Mouse (Mus musculus) embryonic facial prominence, embryonic 13.5 days (tissue): ENCODE results near the gene Rwdd3. TPM values are rescaled to one million over a fixed set of nuclear protein-coding genes. Genes with fewer than 3 reads are reported as not detected.

Experiments used
- ATAC-seq: fragments of 200-750 bp; cut with Nextera tagmentation; 2 replicates; pipeline ENCODE4 v1.8.0; 2017; ENCODE audit warnings: low read depth; ENCODE audit not compliant: insufficient number of reproducible peaks, insufficient read depth, low FRiP score, low TSS enrichment
- H3K27ac ChIP-seq: fragments of 300-500 bp; sonication (generic); 2 replicates; pipeline ENCODE4 v1.5.1; 2015; ENCODE audit warnings: moderate library complexity, mild to moderate bottlenecking, inconsistent platforms
- H3K27me3 ChIP-seq: fragments of 300-500 bp; sonication (generic); 2 replicates; pipeline ENCODE4 v1.6.1; 2015; ENCODE audit warnings: mild to moderate bottlenecking, inconsistent platforms
- H3K36me3 ChIP-seq: fragments of 300-500 bp; sonication (generic); 2 replicates; pipeline ENCODE4 v1.6.1; 2015; ENCODE audit warnings: mild to moderate bottlenecking, inconsistent platforms
- H3K4me1 ChIP-seq: fragments of 300-500 bp; sonication (generic); 2 replicates; pipeline ENCODE4 v1.6.1; 2015; ENCODE audit warnings: inconsistent platforms
- H3K4me2 ChIP-seq: fragments of 300-500 bp; sonication (generic); 2 replicates; pipeline ENCODE4 v1.6.1; 2015; ENCODE audit warnings: moderate library complexity, mild to moderate bottlenecking, inconsistent platforms
- H3K4me3 ChIP-seq: fragments of 300-500 bp; sonication (generic); 2 replicates; pipeline ENCODE4 v1.5.1; 2015; ENCODE audit warnings: mild to moderate bottlenecking, inconsistent platforms
- H3K9ac ChIP-seq: fragments of 300-500 bp; sonication (generic); 2 replicates; pipeline ENCODE4 v1.6.1; 2015; ENCODE audit warnings: mild to moderate bottlenecking, inconsistent platforms
- H3K9me3 ChIP-seq: fragments of 300-500 bp; sonication (generic); 2 replicates; pipeline ENCODE4 v1.6.1; 2016; ENCODE audit warnings: inconsistent platforms
- WGBS: fragments of 180-500 bp; shearing (Covaris S2); methylation state at CpG from one replicate; pipeline ENCODE4 v1.1.7; 2015; ENCODE audit warnings: mixed read lengths; 5-methylcytosine and 5-hydroxymethylcytosine counted together
- polyA plus RNA-seq: library from polyadenylated mRNA; unstranded; fragments of >200 nt; fragmentation: Nextera tagmentation; extraction: Ambion mirVana; gene quantifications from 2 replicates; pipeline ENCODE4 v1.2.1, GENCODE M21; 2015

Rwdd3 gene
- polyA plus RNA-seq, 1 experiment from 2014 or later: 6.9 TPM

GRCm38 (mm10) chr3:121185197-121185596 is 13.7 kb upstream of the Rwdd3 start:
- Histone ChIP-seq H3K36me3 (no peaks in the 10 kb centered on the region), H3K4me2 (no peak overlapping the region), H3K27me3 (no peaks in the 10 kb centered on the region), H3K9ac (no peak overlapping the region), H3K9me3 (no peaks in the 10 kb centered on the region), H3K4me3 (no peak overlapping the region), H3K27ac (no peak overlapping the region), H3K4me1 (no peaks in the 10 kb centered on the region)
- ATAC-seq: no peak
- 90% methylated on average over 3 of the region's 3 CpGs for WGBS

- Histone ChIP-seq H3K4me1 (no peaks in the 10 kb centered on the region), H3K9me3 (no peaks in the 10 kb centered on the region), H3K4me2 (no peak overlapping the region), H3K27me3 (no peaks in the 10 kb centered on the region), H3K36me3 (no peaks in the 10 kb centered on the region), H3K4me3 (no peak overlapping the region), H3K9ac (no peak overlapping the region), H3K27ac (no peak overlapping the region)
- no peak for ATAC-seq
- 91% methylated on average over 1 of the region's 1 CpGs for WGBS
Observed at GRCm38 (mm10) chr3:121176011-121176410, 4.5 kb upstream of the Rwdd3 start.

- ATAC-seq: no peak
- H3K4me3 ChIP-seq: no peak overlapping the region
- H3K9ac ChIP-seq: no peak overlapping the region
- H3K27me3 ChIP-seq: no peaks in the 10 kb centered on the region
- H3K27ac ChIP-seq: no peak overlapping the region
- no peaks in the 10 kb centered on the region for H3K36me3 ChIP-seq
- WGBS: 71% methylated on average over 9 of the region's 9 CpGs
- no peaks in the 10 kb centered on the region for H3K9me3 ChIP-seq
- H3K4me1 ChIP-seq: peaks cover 4% of the 10 kb centered on the region
- H3K4me2 ChIP-seq: no peak overlapping the region
Observed at GRCm38 (mm10) chr3:121174248-121174945, 2.9 kb upstream of the Rwdd3 start.

- WGBS: 73% methylated on average over 2 of the region's 2 CpGs
- Histone ChIP-seq H3K36me3 (no peaks in the 10 kb centered on the region), H3K9ac (no peak overlapping the region), H3K4me3 (no peak overlapping the region), H3K4me1 (peaks cover 4% of the 10 kb centered on the region), H3K27ac (no peak overlapping the region), H3K27me3 (no peaks in the 10 kb centered on the region), H3K4me2 (no peak overlapping the region), H3K9me3 (no peaks in the 10 kb centered on the region)
- ATAC-seq: no peak
Observed at GRCm38 (mm10) chr3:121172718-121173117, 1.2 kb upstream of the Rwdd3 start.

- H3K27ac ChIP-seq: no peak overlapping the region
- H3K4me1 ChIP-seq: peaks cover 4% of the 10 kb centered on the region
- ATAC-seq: no peak
- peak overlapping the region; percentile 74 for H3K4me2 ChIP-seq
- peak overlapping the region; percentile 77; the same call in 1 of the 2 replicates for H3K9ac ChIP-seq
- H3K4me3 ChIP-seq: peak overlapping the region; percentile 67
- H3K9me3 ChIP-seq: no peaks in the 10 kb centered on the region
- WGBS: 57% methylated on average over 6 of the region's 6 CpGs
- no peaks in the 10 kb centered on the region for H3K27me3 ChIP-seq
- no peaks in the 10 kb centered on the region for H3K36me3 ChIP-seq
Observed at GRCm38 (mm10) chr3:121171872-121172265, 374 bp upstream of the Rwdd3 start.

- Histone ChIP-seq H3K27me3 (no peaks in the 10 kb centered on the region), H3K4me2 (peak overlapping the region; percentile 74), H3K27ac (no peak overlapping the region), H3K4me3 (peak overlapping the region; percentile 67), H3K9ac (no peak overlapping the region), H3K4me1 (peaks cover 4% of the 10 kb centered on the region), H3K9me3 (no peaks in the 10 kb centered on the region; the same call in 1 of the 2 replicates), H3K36me3 (no peaks in the 10 kb centered on the region)
- ATAC-seq: no peak
- 44% methylated on average over 7 of the region's 7 CpGs for WGBS
Observed at GRCm38 (mm10) chr3:121170631-121171030, 864 bp downstream of the Rwdd3 start.

GRCm38 (mm10) chr3:121169092-121169942 is 2.2 kb downstream of the Rwdd3 start:
- H3K4me1 ChIP-seq: peaks cover 4% of the 10 kb centered on the region
- H3K36me3 ChIP-seq: no peaks in the 10 kb centered on the region
- 63% methylated on average over 15 of the region's 15 CpGs for WGBS
- no peak overlapping the region for H3K9ac ChIP-seq
- no peaks in the 10 kb centered on the region for H3K27me3 ChIP-seq
- ATAC-seq: no peak
- H3K4me2 ChIP-seq: no peak overlapping the region
- no peak overlapping the region for H3K4me3 ChIP-seq
- H3K27ac ChIP-seq: no peak overlapping the region
- no peaks in the 10 kb centered on the region; the same call in 1 of the 2 replicates for H3K9me3 ChIP-seq

- ATAC-seq: no peak
Observed at GRCm38 (mm10) chr3:121168581-121168980, 2.9 kb downstream of the Rwdd3 start.

GRCm38 (mm10) chr3:121163271-121163819 is 8.2 kb downstream of the Rwdd3 start:
- H3K4me2 ChIP-seq: no peak overlapping the region
- H3K27ac ChIP-seq: no peak overlapping the region
- no peak overlapping the region for H3K4me3 ChIP-seq
- no peak overlapping the region for H3K9ac ChIP-seq
- no peaks in the 10 kb centered on the region; the same call in 1 of the 2 replicates for H3K9me3 ChIP-seq
- WGBS: 41% methylated on average over 7 of the region's 7 CpGs
- no peaks in the 10 kb centered on the region for H3K36me3 ChIP-seq
- H3K4me1 ChIP-seq: 0 out of 2 replicates have a peak, but pooled peaks cover 5% of the 10 kb centered on the region
- ATAC-seq: no peak
- H3K27me3 ChIP-seq: no peaks in the 10 kb centered on the region

More at GRCm38 (mm10) chr3:121168581-121168980, 2.9 kb downstream of the Rwdd3 start:
- Histone ChIP-seq H3K4me3 (no peak overlapping the region), H3K4me2 (no peak overlapping the region), H3K27ac (no peak overlapping the region), H3K36me3 (no peaks in the 10 kb centered on the region), H3K4me1 (peaks cover 4% of the 10 kb centered on the region), H3K9me3 (no peaks in the 10 kb centered on the region; the same call in 1 of the 2 replicates), H3K9ac (no peak overlapping the region), H3K27me3 (no peaks in the 10 kb centered on the region)
- 89% methylated on average over 8 of the region's 8 CpGs for WGBS

- peaks cover 16% of the 10 kb centered on the region for H3K4me1 ChIP-seq
- no peak for ATAC-seq
- H3K9me3 ChIP-seq: no peaks in the 10 kb centered on the region; the same call in 1 of the 2 replicates
- no peak overlapping the region for H3K4me3 ChIP-seq
- no peaks in the 10 kb centered on the region for H3K27me3 ChIP-seq
- no peak overlapping the region for H3K4me2 ChIP-seq
- H3K36me3 ChIP-seq: no peaks in the 10 kb centered on the region
- WGBS: 33% methylated on average over 2 of the region's 2 CpGs
- no peak overlapping the region for H3K27ac ChIP-seq
- no peak overlapping the region for H3K9ac ChIP-seq
Observed at GRCm38 (mm10) chr3:121161661-121162060, 9.8 kb downstream of the Rwdd3 start.

GRCm38 (mm10) chr3:121160424-121160823 is 11.1 kb downstream of the Rwdd3 start:
- ATAC-seq: no peak
- no peaks in the 10 kb centered on the region for H3K36me3 ChIP-seq
- H3K27ac ChIP-seq: no peak overlapping the region
- no peak overlapping the region for H3K4me2 ChIP-seq
- no peaks in the 10 kb centered on the region for H3K9me3 ChIP-seq
- H3K27me3 ChIP-seq: no peaks in the 10 kb centered on the region
- WGBS: 64% methylated on average over 4 of the region's 4 CpGs
- no peak overlapping the region for H3K4me3 ChIP-seq
- no peak overlapping the region for H3K9ac ChIP-seq
- H3K4me1 ChIP-seq: peaks cover 24% of the 10 kb centered on the region
